Mouse (Mus musculus) C2C12 (cell line): Measurements from ENCODE around the gene Shc2.

ENCODE experiments used
- CEBPB ChIP-seq: IDR thresholded peaks from one replicate; pipeline ENCODE4 v1.6.1; 2011; ENCODE audit warnings: low read depth, mild to moderate bottlenecking, control low read depth, moderate library complexity
- CTCF ChIP-seq: IDR thresholded peaks from one replicate; pipeline ENCODE4 v1.5.1; 2011; ENCODE audit not compliant: control insufficient read depth, insufficient read depth, insufficient read length
- FOSL1 ChIP-seq: IDR thresholded peaks from one replicate; pipeline ENCODE4 v1.8.0; 2011; ENCODE audit warnings: mild to moderate bottlenecking, low read length; ENCODE audit not compliant: poor library complexity, insufficient read depth, severe bottlenecking
- MAX ChIP-seq: IDR thresholded peaks from one replicate; pipeline ENCODE4 v1.6.1; 2011; ENCODE audit warnings: mild to moderate bottlenecking, control low read depth
- MYOG ChIP-seq: IDR thresholded peaks from one replicate; pipeline ENCODE4 v1.6.1; 2011; ENCODE audit not compliant: control insufficient read depth, insufficient read length; ENCODE audit errors: extremely low read depth
- USF1 ChIP-seq: IDR thresholded peaks from one replicate; pipeline ENCODE4 v1.6.1; 2011; ENCODE audit warnings: low read depth, mild to moderate bottlenecking, control low read depth, moderate library complexity

GRCm38 (mm10) chr10:79652789-79653188, 15.1 kb upstream of the Shc2 start:
- no peak for TF ChIP-seq CTCF
- no peak for TF ChIP-seq MYOG
- TF ChIP-seq USF1: no peak
- TF ChIP-seq MAX: no peak
- no peak for TF ChIP-seq FOSL1
- no peak for TF ChIP-seq CEBPB
